Mouse (Mus musculus) splenic B cell, adult 2 months (primary cell): ENCODE data around the gene Stard7.

Source experiments
- DNase-seq: peaks from one replicate; pipeline ENCODE4 v3.0.0-alpha.2; 2011; ENCODE audit warnings: low read depth, low spot score
- H3K27me3 ChIP-seq: 2 replicates; pipeline ENCODE4 v1.6.1; 2012; ENCODE audit warnings: mild to moderate bottlenecking, low read length, moderate library complexity, mixed read lengths; ENCODE audit not compliant: control insufficient read depth, poor library complexity, insufficient read depth, severe bottlenecking
- H3K36me3 ChIP-seq: 2 replicates; pipeline ENCODE4 v1.6.1; 2012; ENCODE audit warnings: mild to moderate bottlenecking, low read length, moderate library complexity, mixed read lengths; ENCODE audit not compliant: control insufficient read depth, poor library complexity, insufficient read depth, severe bottlenecking

The Stard7 gene

DNA sequence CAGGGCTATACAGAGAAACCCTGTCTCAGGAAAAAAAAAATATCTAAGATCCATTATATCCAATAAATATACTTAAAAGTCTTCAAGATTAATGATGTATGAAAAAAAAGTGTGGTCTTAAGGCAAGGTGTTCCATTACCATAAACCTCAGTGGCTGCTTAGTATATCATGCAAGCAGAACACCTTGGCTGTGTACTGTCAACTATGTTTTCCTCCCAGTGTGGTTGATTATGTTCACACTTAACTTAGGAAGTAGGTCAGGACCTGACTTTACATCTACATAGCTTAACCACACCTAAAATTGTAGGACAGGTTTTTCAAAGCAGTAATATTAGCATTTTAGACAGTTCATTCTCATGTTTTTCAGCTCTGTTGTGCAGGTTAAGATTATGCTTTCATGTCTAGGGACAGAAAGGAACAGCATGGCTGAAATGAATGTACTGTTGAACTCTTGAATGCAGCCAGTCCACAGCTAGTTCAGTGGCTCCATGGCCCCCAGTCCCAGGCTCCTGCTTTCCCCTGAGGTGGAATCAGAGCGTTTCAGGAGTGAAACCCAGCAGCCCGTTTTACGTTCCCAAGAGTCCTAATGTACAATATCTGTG is 34.7 kb downstream of the Stard7 start:
- Histone ChIP-seq H3K36me3 (no peaks in the 10 kb centered on the region), H3K27me3 (no peaks in the 10 kb centered on the region)
- no peak for DNase-seq

DNA sequence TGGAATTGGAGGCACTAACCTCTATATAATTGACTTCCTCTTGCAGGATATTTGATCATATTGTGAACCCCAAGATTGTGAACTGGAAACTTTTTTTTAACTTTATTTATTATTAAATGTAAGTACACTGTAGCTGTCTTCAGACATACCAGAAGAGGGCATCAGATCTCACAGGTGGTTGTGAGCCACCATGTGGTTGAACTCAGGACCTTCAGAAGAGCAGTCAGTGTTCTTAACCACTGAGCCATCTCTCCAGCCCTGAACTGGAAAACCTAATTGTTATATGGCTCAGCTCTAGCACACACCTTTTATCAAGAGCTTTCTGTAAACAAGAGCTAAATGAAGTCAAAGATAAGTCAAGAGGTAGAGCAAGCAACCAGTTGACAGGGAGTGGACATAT is 36.1 kb downstream of the Stard7 start:
- peak; percentile 83 for DNase-seq
- H3K36me3 ChIP-seq, result no peaks in the 10 kb centered on the region

DNA sequence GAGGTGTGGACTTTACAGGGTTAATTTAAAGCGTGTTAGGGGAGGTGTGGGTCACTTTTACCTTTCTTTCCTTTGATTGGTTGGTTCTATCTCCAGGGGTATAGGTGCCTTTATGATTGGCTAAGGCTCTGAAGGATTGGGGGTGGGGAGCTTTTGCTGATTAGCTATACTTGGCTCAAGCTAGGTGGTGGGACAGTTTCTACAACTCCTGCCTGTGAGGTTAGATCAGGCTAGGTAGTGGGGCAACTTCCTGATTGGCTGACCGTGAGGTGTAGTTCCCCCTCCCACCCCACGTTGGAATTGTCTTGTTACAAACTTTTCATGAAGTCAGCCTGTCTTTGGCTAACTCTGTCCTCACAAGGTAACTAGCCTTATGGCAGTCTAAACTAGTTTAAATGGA is 37.2 kb downstream of the Stard7 start:
- Histone ChIP-seq H3K36me3 (no peaks in the 10 kb centered on the region), H3K27me3 (no peaks in the 10 kb centered on the region)
- DNase-seq, result no peak

More for the DNA sequence above, 36.1 kb downstream of the Stard7 start:
- no peaks in the 10 kb centered on the region for H3K27me3 ChIP-seq

- Histone ChIP-seq H3K27me3 (no peaks in the 10 kb centered on the region), H3K36me3 (no peaks in the 10 kb centered on the region)
- DNase-seq, result peak; percentile 78
Measured at GRCm38 (mm10) chr2:127308660-127309059, 38.6 kb downstream of the Stard7 start.

DNA sequence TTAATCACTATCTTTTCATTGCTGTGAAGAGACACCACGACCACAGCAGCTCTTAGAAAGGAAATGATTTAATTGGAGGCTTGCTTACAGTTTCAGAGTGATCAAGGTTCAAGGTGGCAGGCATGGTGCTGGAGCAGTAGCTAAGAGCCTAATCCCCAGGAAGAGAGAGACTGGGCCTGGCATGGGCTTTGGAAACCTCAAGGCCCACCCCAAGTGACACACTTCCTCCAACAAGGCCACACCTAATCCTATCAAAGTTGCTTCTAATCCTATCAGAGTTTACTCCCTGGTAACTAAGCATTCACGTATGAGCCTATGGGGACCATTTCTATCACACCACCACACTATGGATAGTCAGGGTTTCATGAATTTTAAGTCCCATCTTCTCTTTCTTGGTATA is 40.2 kb downstream of the Stard7 start:
- H3K36me3 ChIP-seq, result no peaks in the 10 kb centered on the region
- DNase-seq, result peak; percentile 39
- no peaks in the 10 kb centered on the region for H3K27me3 ChIP-seq

DNA sequence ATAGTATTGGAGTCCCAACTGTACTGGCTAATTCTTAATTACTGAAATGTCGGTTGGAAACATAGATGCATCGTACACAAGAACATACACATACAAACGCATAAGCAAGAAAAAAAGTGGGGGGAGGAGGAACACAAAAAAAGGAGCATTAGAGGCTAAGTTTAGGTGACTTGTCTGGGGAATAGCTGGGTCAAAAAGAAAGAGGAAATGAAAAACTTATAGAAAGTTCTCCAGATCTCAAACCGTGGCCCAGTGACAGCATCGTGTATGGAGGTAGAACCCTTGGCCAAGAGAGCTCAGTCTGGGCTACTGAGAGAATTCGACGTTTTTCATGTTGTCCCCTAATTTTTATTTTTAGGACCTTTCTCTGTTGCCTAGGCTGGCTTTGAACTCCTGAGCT is 40.7 kb downstream of the Stard7 start:
- DNase-seq, result peak; percentile 75
- no peaks in the 10 kb centered on the region for H3K36me3 ChIP-seq
- no peaks in the 10 kb centered on the region for H3K27me3 ChIP-seq

DNA sequence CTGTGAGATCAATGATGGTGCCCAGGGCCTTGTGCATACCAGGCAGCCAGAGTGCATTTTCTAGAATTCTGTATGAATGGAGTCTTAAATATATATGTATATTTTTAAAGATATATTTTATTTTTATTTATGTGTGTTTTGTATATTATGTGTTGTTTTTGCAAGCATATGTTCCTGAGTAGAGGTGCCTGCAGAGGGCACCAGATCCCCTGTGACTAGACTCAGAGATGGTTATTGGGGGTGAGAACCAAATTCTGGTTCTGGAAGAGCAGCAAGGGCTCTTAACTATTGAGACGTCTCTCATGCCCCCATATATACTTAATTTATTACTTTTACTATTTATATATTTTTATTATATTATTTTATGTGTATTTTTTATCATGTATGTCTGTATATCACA is 41.2 kb downstream of the Stard7 start:
- Histone ChIP-seq H3K36me3 (no peaks in the 10 kb centered on the region), H3K27me3 (no peaks in the 10 kb centered on the region)
- peak; percentile 45 for DNase-seq

DNA sequence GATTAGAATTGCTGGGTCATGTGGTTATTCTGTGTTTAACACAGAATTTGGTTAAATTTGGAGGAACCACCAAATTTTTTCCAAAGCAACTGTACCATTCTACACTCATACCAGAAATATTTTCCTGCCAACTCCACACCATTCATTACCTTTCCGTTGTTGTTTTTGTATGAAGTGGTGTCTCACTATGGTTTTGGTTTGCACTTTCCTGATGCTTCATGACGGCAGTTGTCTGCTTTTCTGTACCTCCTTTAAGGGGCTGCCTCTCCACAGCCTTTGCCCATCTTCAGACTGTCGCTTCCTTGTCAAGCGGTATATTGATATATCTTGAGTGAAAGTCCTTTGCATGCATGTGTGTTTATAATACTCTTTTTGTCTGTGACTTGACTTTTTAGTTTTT is 42.8 kb downstream of the Stard7 start:
- Histone ChIP-seq H3K27me3 (no peaks in the 10 kb centered on the region), H3K36me3 (no peaks in the 10 kb centered on the region)
- DNase-seq, result no peak

- no peak for DNase-seq
- H3K27me3 ChIP-seq, result no peaks in the 10 kb centered on the region
- H3K36me3 ChIP-seq, result no peaks in the 10 kb centered on the region
Measured at GRCm38 (mm10) chr2:127313878-127314277, 43.9 kb downstream of the Stard7 start.

DNA sequence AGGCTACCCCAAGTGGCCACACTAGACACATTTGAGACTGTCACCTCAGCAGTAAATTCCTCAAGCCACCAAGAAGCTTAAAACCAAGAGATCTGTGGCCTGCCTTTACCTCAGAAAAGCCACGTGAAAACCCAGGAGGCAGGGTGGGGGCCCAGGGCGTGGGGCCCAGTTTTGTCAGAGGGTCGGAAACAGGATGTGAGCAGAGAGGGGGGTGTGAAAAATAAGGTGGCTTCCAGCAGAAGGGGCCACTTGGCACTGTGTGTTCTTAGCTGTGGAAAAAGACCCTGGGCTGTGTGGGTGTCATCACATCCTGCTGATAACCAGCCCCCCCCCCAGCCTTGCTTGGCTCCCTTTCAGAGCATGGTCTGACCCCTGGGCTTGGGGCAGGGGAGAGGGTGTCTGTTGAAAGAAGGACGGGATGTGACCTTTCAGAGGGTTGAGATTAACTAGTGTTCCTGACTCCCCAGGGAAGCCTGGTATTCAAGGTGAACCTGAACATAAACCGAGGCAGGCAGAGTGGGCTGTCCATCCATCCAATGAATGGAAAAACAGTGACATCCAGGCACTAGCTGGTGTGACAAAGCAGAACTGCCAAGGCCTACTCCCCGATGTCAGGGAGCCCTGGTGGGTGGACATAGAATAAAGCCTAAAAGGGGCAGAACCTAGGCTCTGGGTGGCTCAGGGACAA is 44.6 kb downstream of the Stard7 start:
- H3K36me3 ChIP-seq, result no peaks in the 10 kb centered on the region
- peak; percentile 92 for DNase-seq
- no peaks in the 10 kb centered on the region for H3K27me3 ChIP-seq

DNA sequence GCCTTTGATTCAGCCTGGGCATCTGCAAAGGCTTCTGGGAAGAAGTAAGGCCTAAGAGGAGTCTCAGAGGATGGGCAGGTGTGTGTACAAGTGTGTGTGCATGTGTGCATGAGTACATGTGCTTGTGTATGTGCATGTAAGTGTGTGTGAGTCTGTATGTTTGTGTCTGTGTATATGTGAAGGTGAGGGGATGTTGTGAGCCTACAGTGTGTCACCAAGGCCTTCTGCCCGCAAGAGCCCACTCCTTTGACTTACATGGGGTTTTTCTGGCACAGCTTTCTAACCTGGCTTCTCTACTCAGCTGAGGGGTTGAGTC is 45.1 kb downstream of the Stard7 start:
- H3K27me3 ChIP-seq, result no peaks in the 10 kb centered on the region
- no peaks in the 10 kb centered on the region for H3K36me3 ChIP-seq
- DNase-seq, result no peak

DNA sequence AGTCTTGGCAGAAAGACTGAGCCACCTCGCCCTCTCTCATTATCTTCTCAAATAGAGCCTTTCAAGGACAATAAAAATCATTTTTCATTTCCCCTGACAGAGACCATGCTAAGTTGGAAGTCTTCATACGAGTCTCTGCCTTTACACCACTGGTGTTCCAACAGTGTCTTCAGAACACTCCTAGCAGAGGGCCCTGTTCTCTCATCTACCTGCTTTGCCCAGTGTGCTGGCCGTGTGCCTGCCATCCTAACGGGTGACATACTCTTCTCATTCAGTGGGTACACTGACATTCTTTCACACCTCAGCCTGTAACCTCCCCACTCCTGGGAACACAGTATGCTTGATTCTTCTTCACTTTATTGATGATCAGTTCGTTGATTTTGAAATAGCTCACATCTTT is 46.4 kb downstream of the Stard7 start:
- no peaks in the 10 kb centered on the region for H3K27me3 ChIP-seq
- H3K36me3 ChIP-seq, result no peaks in the 10 kb centered on the region
- DNase-seq, result no peak

GRCm38 (mm10) chr2:127318136-127318535 is 48.1 kb downstream of the Stard7 start:
- DNase-seq, result peak; percentile 54
- Histone ChIP-seq H3K36me3 (no peaks in the 10 kb centered on the region), H3K27me3 (no peaks in the 10 kb centered on the region)

DNA sequence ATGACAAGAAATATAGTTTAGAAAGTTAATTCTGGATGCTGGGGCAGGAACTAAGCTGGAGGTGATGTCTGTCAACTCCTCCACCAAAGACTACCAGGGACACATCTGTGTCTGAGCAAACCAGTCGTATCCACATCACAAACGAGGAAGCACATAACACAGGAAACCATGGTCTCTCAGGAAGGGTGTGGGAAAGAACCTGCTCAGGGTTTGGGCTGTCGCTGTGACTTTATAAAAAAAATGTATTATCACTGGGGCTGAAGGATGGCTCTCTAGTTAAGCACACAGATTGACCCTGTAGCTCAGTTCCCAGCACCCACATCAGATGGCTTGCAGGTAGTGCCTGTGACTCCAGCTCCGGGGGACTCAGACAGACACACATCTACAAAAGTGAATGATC is 49.1 kb downstream of the Stard7 start:
- no peaks in the 10 kb centered on the region for H3K36me3 ChIP-seq
- no peak for DNase-seq
- no peaks in the 10 kb centered on the region for H3K27me3 ChIP-seq

DNA sequence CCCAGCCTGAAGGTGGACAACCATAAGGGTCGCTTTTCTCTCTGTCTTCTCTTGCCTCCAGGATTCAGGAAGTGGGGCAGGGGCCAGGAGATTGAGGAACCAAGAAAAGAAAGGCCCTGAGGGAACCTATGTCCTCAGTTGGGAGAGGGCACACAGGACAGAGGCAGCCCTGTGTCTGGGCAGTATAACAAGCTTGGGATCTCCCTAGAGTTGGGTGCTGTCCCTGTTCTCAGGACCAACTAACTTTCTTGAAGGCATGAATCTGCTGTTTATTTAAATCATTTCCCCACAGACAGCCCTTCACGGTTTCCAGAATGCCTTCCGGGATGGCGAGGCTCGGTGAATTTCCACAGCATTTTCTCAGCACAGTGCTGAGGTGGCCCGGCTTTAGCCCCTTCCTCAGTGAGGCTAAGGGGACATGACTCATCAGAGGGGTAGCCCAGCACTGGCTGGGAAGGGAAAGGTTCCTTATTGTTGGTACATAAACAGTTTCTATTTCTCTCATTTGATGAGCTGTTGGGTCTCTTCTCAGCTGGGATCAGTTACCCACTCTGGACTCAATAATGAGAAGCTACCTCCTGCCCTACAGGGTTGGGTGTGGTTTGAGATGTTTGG is 52.8 kb downstream of the Stard7 start:
- DNase-seq, result no peak
- Histone ChIP-seq H3K27me3 (no peaks in the 10 kb centered on the region), H3K36me3 (no peaks in the 10 kb centered on the region)
